Mouse (Mus musculus) midbrain, embryonic 11.5 days (tissue): ENCODE results near the gene Dnm3. TPM values are rescaled to one million over a fixed set of nuclear protein-coding genes. Genes with fewer than 3 reads are reported as not detected.

Source experiments
- ATAC-seq: fragments of 200-750 bp; cut with Nextera tagmentation; 2 replicates; pipeline ENCODE4 v1.8.0; 2017; ENCODE audit warnings: moderate TSS enrichment, moderate library complexity; ENCODE audit not compliant: low FRiP score
- DNase-seq: peaks from one replicate; pipeline ENCODE4 v3.0.0; 2015; ENCODE audit warnings: low spot score; ENCODE audit errors: missing footprints
- H3K27ac ChIP-seq: fragments of 300-500 bp; sonication (generic); 2 replicates; pipeline ENCODE4 v1.5.1; 2014; ENCODE audit warnings: low read depth, low read length
- H3K27me3 ChIP-seq: fragments of 300-500 bp; sonication (generic); 2 replicates; pipeline ENCODE4 v1.6.1; 2014; ENCODE audit warnings: mild to moderate bottlenecking, low read length, moderate library complexity, mixed read lengths; ENCODE audit not compliant: control insufficient read depth, insufficient read depth
- H3K36me3 ChIP-seq: fragments of 300-500 bp; sonication (generic); 2 replicates; pipeline ENCODE4 v1.6.1; 2014; ENCODE audit warnings: mild to moderate bottlenecking, low read length, moderate library complexity, mixed read lengths; ENCODE audit not compliant: control insufficient read depth, insufficient read depth
- H3K4me1 ChIP-seq: fragments of 300-500 bp; sonication (generic); 2 replicates; pipeline ENCODE4 v1.6.1; 2014; ENCODE audit warnings: low read length; ENCODE audit not compliant: control insufficient read depth, insufficient read depth
- H3K4me2 ChIP-seq: fragments of 300-500 bp; sonication (generic); 2 replicates; pipeline ENCODE4 v1.6.1; 2014; ENCODE audit warnings: mild to moderate bottlenecking, moderate library complexity
- H3K4me3 ChIP-seq: fragments of 300-500 bp; sonication (generic); 2 replicates; pipeline ENCODE4 v1.5.1; 2014; ENCODE audit warnings: low read depth, low read length
- H3K9ac ChIP-seq: fragments of 300-500 bp; sonication (generic); 2 replicates; pipeline ENCODE4 v1.6.1; 2014; ENCODE audit warnings: low read length
- H3K9me3 ChIP-seq: fragments of 300-500 bp; sonication (generic); 2 replicates; pipeline ENCODE4 v1.6.1; 2016; ENCODE audit warnings: low read length; ENCODE audit not compliant: control insufficient read depth
- WGBS: fragments of 180-500 bp; shearing (Covaris S2); extraction: QIAGEN DNeasy Blood & Tissue Kit; methylation state at CpG from one replicate; pipeline ENCODE4 v1.1.7; 2014; 5-methylcytosine and 5-hydroxymethylcytosine counted together
- polyA plus RNA-seq: library from polyadenylated mRNA; unstranded; fragments of >200 nt; fragmentation: Nextera tagmentation; extraction: Ambion mirVana; gene quantifications from 2 replicates; pipeline ENCODE4 v1.2.1, GENCODE M21; 2014

The Dnm3 gene
- polyA plus RNA-seq, 1 experiment from 2014 or later: 5.6 TPM

DNA sequence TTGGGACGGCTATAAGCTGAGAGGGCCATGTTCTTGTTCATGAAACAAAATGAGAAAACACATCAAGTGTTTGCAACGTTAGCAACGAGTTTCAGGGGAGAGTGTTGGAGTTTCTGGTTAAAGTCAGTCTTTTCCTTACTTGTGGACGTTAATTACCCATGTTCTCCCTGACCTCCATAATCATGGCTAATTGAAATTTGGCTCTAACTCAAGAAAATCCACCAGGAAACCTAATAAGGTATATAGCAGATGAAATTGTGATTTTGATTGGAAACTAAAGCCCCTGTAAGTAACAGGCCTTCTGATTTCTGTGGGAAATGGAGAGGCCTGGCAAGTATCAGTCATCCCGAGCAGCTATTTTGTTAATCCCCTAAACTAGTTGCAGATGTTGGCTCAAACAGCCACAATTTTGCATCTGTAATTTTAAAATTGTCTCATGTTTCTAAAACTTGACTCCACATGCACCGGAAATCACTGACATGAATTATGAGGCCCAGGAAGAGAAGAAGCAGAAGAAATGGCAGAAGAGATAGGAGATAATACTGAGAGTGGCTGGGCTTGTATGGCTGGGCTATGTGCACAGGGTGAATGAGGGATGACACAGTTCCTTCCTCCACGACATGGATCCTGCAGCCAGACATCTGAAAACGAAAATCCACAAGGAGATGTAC lies 223.7 kb downstream of the Dnm3 start:
- H3K4me2 ChIP-seq: no peak overlapping the region
- 78% methylated on average over 8 of the region's 8 CpGs for WGBS
- no peaks in the 10 kb centered on the region for H3K4me1 ChIP-seq
- DNase-seq: no peak
- no peaks in the 10 kb centered on the region for H3K9me3 ChIP-seq
- no peaks in the 10 kb centered on the region for H3K36me3 ChIP-seq
- no peaks in the 10 kb centered on the region for H3K27me3 ChIP-seq
- H3K27ac ChIP-seq: no peak overlapping the region
- H3K4me3 ChIP-seq: no peak overlapping the region
- no peak for ATAC-seq
- H3K9ac ChIP-seq: no peak overlapping the region

DNA sequence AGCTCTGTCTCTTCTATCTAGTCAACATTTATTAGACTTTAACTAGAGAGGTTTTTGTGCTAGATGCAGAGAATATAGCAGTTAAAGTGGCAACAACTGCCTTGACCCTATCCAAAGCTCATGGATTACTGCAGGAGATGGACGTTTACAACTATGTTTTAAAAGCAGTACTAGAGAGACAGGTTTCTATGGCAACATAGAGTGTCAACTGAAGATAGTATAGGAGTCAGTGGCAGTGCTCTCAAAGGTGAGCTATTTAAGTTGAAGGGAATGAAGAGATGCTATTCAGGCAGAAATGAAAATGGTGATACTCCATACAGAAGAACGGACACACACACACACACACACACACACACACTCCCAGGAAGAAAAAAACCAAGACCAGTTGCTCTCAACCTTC lies 225.0 kb downstream of the Dnm3 start:
- Histone ChIP-seq H3K36me3 (no peaks in the 10 kb centered on the region), H3K27me3 (no peaks in the 10 kb centered on the region), H3K4me1 (no peaks in the 10 kb centered on the region), H3K9ac (no peak overlapping the region), H3K4me3 (no peak overlapping the region), H3K27ac (no peak overlapping the region), H3K4me2 (no peak overlapping the region), H3K9me3 (no peaks in the 10 kb centered on the region)
- ATAC-seq: no peak
- 76% methylated on average over 2 of the region's 2 CpGs for WGBS
- DNase-seq: no peak

DNA sequence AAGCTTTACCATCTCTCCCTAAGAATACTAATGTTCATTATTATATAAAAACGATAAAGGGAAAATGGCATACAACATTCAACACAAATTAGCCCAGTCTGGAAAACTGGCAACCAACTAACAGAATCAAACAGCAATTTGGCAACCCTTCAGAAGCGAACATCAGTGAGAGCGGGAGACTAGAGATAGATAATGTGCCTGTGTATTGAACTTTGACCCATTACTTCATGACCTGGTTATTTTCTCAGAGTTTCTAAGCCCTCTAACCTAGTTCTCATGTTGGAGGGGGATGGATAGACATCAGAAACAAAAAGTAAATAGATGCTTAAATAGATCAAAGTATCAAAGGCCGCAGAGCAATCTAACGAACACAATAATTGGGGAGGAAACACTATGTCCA lies 230.6 kb downstream of the Dnm3 start:
- H3K4me2 ChIP-seq: no peak overlapping the region
- DNase-seq: no peak
- no peak for ATAC-seq
- H3K4me1 ChIP-seq: no peaks in the 10 kb centered on the region
- no peak overlapping the region for H3K9ac ChIP-seq
- no peaks in the 10 kb centered on the region for H3K27me3 ChIP-seq
- no peaks in the 10 kb centered on the region for H3K9me3 ChIP-seq
- 93% methylated on average over 5 of the region's 5 CpGs for WGBS
- no peak overlapping the region for H3K4me3 ChIP-seq
- no peaks in the 10 kb centered on the region for H3K36me3 ChIP-seq
- no peak overlapping the region for H3K27ac ChIP-seq

DNA sequence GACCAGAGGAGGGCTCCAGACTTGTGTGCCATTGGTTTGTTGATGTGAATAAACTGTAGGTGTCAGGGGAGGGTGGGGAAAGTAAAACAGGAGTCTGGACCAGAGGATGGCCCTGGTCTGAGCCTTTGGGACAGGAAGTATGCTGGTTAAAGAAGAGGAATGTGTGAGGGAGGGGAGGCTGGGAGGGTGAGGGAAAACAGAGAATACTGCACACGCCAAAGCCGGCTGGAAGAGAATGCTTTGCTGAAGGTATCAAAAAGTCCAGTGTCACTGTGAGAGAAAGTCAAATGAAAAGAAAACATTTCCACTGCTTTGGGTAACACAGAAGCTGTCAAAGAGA lies 234.2 kb downstream of the Dnm3 start:
- no peaks in the 10 kb centered on the region for H3K36me3 ChIP-seq
- DNase-seq (no peak), ATAC-seq (no peak)
- no peaks in the 10 kb centered on the region for H3K4me1 ChIP-seq
- H3K4me2 ChIP-seq: no peak overlapping the region
- no peak overlapping the region for H3K27ac ChIP-seq
- H3K9ac ChIP-seq: no peak overlapping the region
- H3K27me3 ChIP-seq: no peaks in the 10 kb centered on the region
- 65% methylated on average over 2 of the region's 2 CpGs for WGBS
- no peaks in the 10 kb centered on the region for H3K9me3 ChIP-seq
- no peak overlapping the region for H3K4me3 ChIP-seq

DNA sequence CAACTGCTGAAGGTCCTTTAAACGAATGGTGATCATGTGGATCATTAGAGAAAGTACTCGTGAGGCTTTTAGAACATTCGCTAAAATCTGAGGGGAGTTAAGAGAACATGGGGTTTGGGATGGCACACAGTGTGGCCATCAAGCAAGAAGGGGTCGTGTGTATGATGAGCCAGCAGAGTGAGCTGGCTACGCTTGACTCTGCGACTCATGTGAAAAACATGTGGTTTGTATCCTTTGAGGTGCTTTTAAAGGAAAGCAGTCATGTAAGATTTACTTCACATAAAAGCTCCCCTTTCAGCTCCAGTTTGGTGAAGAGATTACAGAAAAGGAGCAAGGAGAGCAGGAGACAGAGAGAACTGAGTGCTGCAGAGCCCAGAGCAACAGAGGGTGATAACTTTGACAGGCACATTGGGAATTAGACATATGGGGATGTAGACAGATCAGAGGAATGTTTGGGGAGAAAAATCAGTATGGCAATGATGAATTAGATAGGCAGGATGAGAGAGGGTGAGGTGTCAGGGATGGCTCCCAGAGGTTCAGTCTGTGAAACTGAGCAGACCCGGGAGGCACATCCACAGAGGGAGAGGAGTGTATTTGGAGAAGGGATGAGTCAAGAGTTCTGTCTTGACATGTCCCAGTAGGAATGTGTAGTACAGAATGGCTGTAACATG lies 234.7 kb downstream of the Dnm3 start:
- no peaks in the 10 kb centered on the region for H3K36me3 ChIP-seq
- no peaks in the 10 kb centered on the region for H3K4me1 ChIP-seq
- no peaks in the 10 kb centered on the region for H3K27me3 ChIP-seq
- ATAC-seq: no peak
- no peak overlapping the region for H3K9ac ChIP-seq
- no peak for DNase-seq
- no peaks in the 10 kb centered on the region for H3K9me3 ChIP-seq
- no peak overlapping the region for H3K27ac ChIP-seq
- WGBS: 82% methylated on average over 7 of the region's 7 CpGs
- H3K4me3 ChIP-seq: no peak overlapping the region
- no peak overlapping the region for H3K4me2 ChIP-seq

DNA sequence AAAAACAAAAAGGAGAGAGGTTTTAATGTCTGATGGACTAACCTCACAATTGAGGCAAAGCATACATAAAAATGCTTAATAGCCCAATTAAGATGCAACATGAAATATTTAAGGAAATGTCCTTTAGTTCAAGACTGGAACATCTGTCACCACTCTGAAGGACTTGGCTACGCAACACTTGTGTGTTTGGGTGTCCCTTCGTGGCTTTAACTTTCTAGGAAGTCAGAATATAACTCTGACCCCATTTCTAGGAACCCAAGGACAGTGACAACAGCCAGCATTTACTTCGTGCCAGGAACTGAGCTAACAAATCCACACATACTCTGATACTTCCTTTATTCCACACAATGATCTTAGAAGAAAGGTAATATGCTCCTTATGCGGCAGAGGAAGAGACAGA lies 237.1 kb downstream of the Dnm3 start:
- Histone ChIP-seq H3K9ac (no peak overlapping the region), H3K9me3 (no peaks in the 10 kb centered on the region), H3K27me3 (no peaks in the 10 kb centered on the region), H3K27ac (no peak overlapping the region), H3K4me3 (no peak overlapping the region), H3K4me2 (no peak overlapping the region), H3K4me1 (no peaks in the 10 kb centered on the region), H3K36me3 (no peaks in the 10 kb centered on the region)
- WGBS: 92% methylated on average over 4 of the region's 4 CpGs
- no peak for ATAC-seq
- DNase-seq: no peak

DNA sequence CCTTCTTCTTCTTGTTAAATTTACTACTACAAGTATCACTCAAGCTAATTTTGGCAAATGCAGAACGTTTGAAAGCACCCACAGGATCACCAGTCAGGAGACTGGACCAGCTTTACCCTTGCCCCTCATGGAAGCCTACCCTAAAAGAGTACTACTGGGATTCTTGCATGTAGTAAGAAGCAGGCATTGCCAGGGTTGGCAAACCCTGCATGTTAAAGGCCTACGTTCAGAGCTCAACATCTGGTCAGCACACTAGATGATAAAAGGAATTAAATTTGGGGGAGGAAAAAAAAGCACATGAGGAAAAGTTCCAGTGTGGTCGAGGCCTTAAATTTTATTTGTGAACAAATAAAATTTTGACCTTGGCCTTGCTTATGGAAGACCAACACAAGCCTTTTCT lies 239.2 kb downstream of the Dnm3 start:
- no peak overlapping the region for H3K27ac ChIP-seq
- ATAC-seq (no peak), DNase-seq (no peak)
- no peaks in the 10 kb centered on the region for H3K36me3 ChIP-seq
- no peak overlapping the region for H3K9ac ChIP-seq
- H3K27me3 ChIP-seq: no peaks in the 10 kb centered on the region
- H3K4me2 ChIP-seq: no peak overlapping the region
- WGBS: 69% methylated on average over 3 of the region's 3 CpGs
- H3K9me3 ChIP-seq: no peaks in the 10 kb centered on the region
- H3K4me3 ChIP-seq: no peak overlapping the region
- no peaks in the 10 kb centered on the region for H3K4me1 ChIP-seq

DNA sequence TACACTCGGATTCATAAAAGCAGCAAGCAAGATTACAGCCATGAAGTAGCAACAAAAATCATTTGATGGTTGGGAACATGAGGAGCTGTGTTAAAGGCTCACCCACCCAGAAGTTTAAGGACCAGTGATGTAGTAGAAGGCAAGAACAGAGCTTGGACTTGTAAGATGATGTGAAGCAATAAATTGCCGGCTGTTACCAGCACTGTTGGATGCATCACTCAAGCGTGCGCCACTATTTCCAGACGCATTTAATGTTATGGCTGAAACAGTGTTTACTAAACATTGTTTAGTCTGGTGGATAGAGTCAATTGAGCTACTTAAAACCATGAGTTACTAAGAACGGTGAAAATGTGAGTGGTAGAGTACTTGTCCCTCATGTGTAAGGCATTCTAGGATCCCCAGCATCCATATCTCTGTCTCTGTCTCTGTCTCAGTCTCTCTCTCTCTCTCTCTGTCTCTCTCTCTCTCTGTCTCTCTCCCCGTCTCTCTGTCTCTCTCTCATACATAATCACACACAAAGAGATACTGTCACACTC lies 241.1 kb downstream of the Dnm3 start:
- Histone ChIP-seq H3K9ac (no peak overlapping the region), H3K9me3 (no peaks in the 10 kb centered on the region), H3K27me3 (no peaks in the 10 kb centered on the region), H3K4me3 (no peak overlapping the region), H3K4me1 (no peaks in the 10 kb centered on the region), H3K36me3 (no peaks in the 10 kb centered on the region), H3K4me2 (no peak overlapping the region), H3K27ac (no peak overlapping the region)
- DNase-seq: peak; percentile 61
- WGBS: 89% methylated on average over 7 of the region's 7 CpGs
- no peak for ATAC-seq

DNA sequence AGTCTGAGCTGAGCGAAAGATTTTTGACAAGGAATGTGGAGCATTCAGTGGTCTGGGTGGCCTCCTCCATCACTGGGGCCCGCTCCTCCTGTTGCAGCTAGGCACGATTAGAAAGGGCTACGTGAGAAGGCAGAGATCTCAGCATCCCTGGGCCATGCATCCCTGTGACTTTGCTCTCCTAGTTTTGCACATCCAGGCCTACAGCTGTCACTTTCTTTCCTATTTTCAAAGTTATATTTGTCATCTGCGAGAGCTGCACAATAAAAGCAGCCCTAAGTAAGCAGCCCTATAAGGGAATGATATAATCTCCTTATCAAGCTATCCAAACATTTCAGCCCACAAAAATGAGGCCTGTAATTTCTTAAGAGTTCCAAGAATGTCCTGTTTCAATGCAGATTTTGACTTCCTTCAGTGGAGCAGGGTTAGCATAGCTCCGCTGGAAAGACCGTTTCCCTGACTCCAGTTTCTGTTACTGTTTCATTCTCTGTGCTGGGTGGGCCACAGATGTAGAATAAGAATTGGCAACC lies 252.2 kb downstream of the Dnm3 start:
- WGBS: 70% methylated on average over 7 of the region's 7 CpGs
- Histone ChIP-seq H3K9me3 (no peaks in the 10 kb centered on the region), H3K27ac (no peak overlapping the region), H3K27me3 (no peaks in the 10 kb centered on the region), H3K4me3 (no peak overlapping the region), H3K36me3 (no peaks in the 10 kb centered on the region), H3K4me1 (no peaks in the 10 kb centered on the region), H3K4me2 (no peak overlapping the region), H3K9ac (no peak overlapping the region)
- DNase-seq (no peak), ATAC-seq (no peak)
